In genomic region chr7:119604903-119605483, GRCm38 (mm10) we compare ENCODE assay signal across 25 mouse cellular contexts. TPM values are rescaled to one million over a fixed set of nuclear protein-coding genes. Genes with fewer than 3 reads are reported as not detected.
DNase-seq lines count a peak whose midpoint lies in the region; ATAC-seq lines count a peak whose summit lies in the region.
"Had no signal": no experiment of that assay in that cellular context is flagged by ENCODE, and none has a peak within 500 bp of the region (broad histone marks: within the 10 kb centered on the region; RNA-seq: fewer than 3 reads in every experiment).

No protein-coding gene starts in this region.

- H3K9me3 ChIP-seq in kidney, embryonic 14.5 days (ENCODE audit: control insufficient read depth, low read length), result no peaks in the 10 kb centered on the region
- no peaks in the 10 kb centered on the region for H3K9me3 ChIP-seq in midbrain, embryonic 15.5 days
- H3K9me3 ChIP-seq: embryonic facial prominence, embryonic 10.5 days; forebrain, embryonic 13.5 days; heart, embryonic 13.5 days had no signal

- no peaks in the 10 kb centered on the region for H3K27me3 ChIP-seq in kidney, embryonic 14.5 days (ENCODE audit: control insufficient read depth, insufficient read depth, low read length)
- no peaks in the 10 kb centered on the region for H3K27me3 ChIP-seq in midbrain, embryonic 15.5 days (replicated peaks)
- H3K27me3 ChIP-seq: forebrain, embryonic 13.5 days; heart, embryonic 13.5 days had no signal

- DNase-seq in kidney, adult 11 months, result peak; percentile 80
- DNase-seq in kidney, adult 18-20 months, result peak; percentile 41
- DNase-seq in kidney, postnatal 10 days, result peak; percentile 37
- no peak for DNase-seq in adrenal gland, postnatal 25 days
- DNase-seq in cerebellum, postnatal 14 days, result no peak
- no peak for DNase-seq in embryo, embryonic 11 days
- DNase-seq: adrenal gland, adult 8-10 months; cerebellum, adult 11 months; cerebellum, adult 8-10 months; cerebellum, postnatal 36 days; forebrain, postnatal 0 days; gastrocnemius, postnatal 14 days; heart, postnatal 36 days had no signal

- no peaks in the 10 kb centered on the region for H3K4me1 ChIP-seq in kidney, embryonic 14.5 days (ENCODE audit: control insufficient read depth, insufficient read depth, low read length)
- no peaks in the 10 kb centered on the region for H3K4me1 ChIP-seq in midbrain, embryonic 15.5 days
- H3K4me1 ChIP-seq: embryonic facial prominence, embryonic 10.5 days; forebrain, embryonic 13.5 days; heart, embryonic 13.5 days had no signal

- no peak overlapping the region for H3K9ac ChIP-seq in kidney, embryonic 14.5 days (ENCODE audit: low read depth, low read length)
- H3K9ac ChIP-seq in midbrain, embryonic 15.5 days, result no peak overlapping the region
- H3K9ac ChIP-seq: forebrain, embryonic 13.5 days; forebrain, postnatal 0 days; heart, embryonic 13.5 days had no signal

- 69% methylated on average over 2 of the region's 2 CpGs for WGBS in kidney, embryonic 14.5 days
- WGBS in midbrain, embryonic 15.5 days, result 90% methylated on average over 2 of the region's 2 CpGs

- no peak overlapping the region for H3K4me2 ChIP-seq in kidney, embryonic 14.5 days (replicated peaks; ENCODE audit: low read depth, low read length)
- no peak overlapping the region for H3K4me2 ChIP-seq in midbrain, embryonic 15.5 days
- H3K4me2 ChIP-seq: forebrain, embryonic 13.5 days; heart, embryonic 13.5 days had no signal

- no peaks in the 10 kb centered on the region for H3K36me3 ChIP-seq in kidney, embryonic 14.5 days (ENCODE audit: control insufficient read depth, insufficient read depth, low read length)
- no peaks in the 10 kb centered on the region for H3K36me3 ChIP-seq in midbrain, embryonic 15.5 days (replicated peaks)
- H3K36me3 ChIP-seq: embryonic facial prominence, embryonic 10.5 days; heart, embryonic 13.5 days had no signal

- H3K4me3 ChIP-seq in kidney, embryonic 14.5 days (ENCODE audit: low read length), result no peak overlapping the region
- H3K4me3 ChIP-seq in midbrain, embryonic 15.5 days, result no peak overlapping the region
- H3K4me3 ChIP-seq: embryonic facial prominence, embryonic 10.5 days; forebrain, embryonic 13.5 days; heart, embryonic 13.5 days had no signal

- ATAC-seq in kidney, embryonic 14.5 days (ENCODE audit: low FRiP score, low TSS enrichment), result peak; percentile 72; the same call in 1 of the 2 replicates
- ATAC-seq in midbrain, embryonic 15.5 days (replicated peaks), result no peak
- ATAC-seq: forebrain, embryonic 13.5 days; forebrain, postnatal 0 days had no signal

- no peak overlapping the region for H3K27ac ChIP-seq in kidney, embryonic 14.5 days (ENCODE audit: low read depth, low read length)
- no peak overlapping the region for H3K27ac ChIP-seq in midbrain, embryonic 15.5 days
- H3K27ac ChIP-seq: embryonic facial prominence, embryonic 10.5 days; forebrain, embryonic 13.5 days; heart, embryonic 13.5 days had no signal

RNA-seq across cellular contexts. Expression of gene Acsm1, which starts 1.8 kb away (rescaled TPM):
- polyA plus RNA-seq in kidney, embryonic 14.5 days (2014; fragmentation: Nextera tagmentation; extraction: Ambion mirVana), result 0.14 and 0.35 TPM in 2 replicates
- 0.19 TPM in 1 of 2 replicates, not detected in the other for polyA plus RNA-seq in midbrain, embryonic 15.5 days (2015; fragmentation: Nextera tagmentation; extraction: Ambion mirVana)
- total RNA-seq in adrenal gland, postnatal 25 days (2021), result 3.5 TPM in 1 of 2 replicates, not detected in the other
- total RNA-seq: adrenal gland, adult 8-10 months; ES-E14; forebrain, postnatal 0 days; gastrocnemius, postnatal 14 days; heart, adult 8-10 months; heart, postnatal 36 days had no signal
- polyA plus RNA-seq: brain, embryonic 14.5 days; embryonic facial prominence, embryonic 10.5 days; forebrain, embryonic 13.5 days; forebrain, postnatal 0 days; gonadal fat pad, adult 2 months; hindbrain, embryonic 11.5 days had no signal

RNA-seq across cellular contexts. Expression of gene Acsm2, which starts 50.9 kb away (rescaled TPM):
- 4.6 and 10.4 TPM in 2 replicates for polyA plus RNA-seq in kidney, embryonic 14.5 days (2014; fragmentation: Nextera tagmentation; extraction: Ambion mirVana)
- not detected in 2 replicates for polyA plus RNA-seq in midbrain, embryonic 15.5 days (2015; fragmentation: Nextera tagmentation; extraction: Ambion mirVana)
- total RNA-seq in adrenal gland, postnatal 25 days (2021), result not detected in 2 replicates
- total RNA-seq: adrenal gland, adult 8-10 months; ES-E14; gastrocnemius, postnatal 14 days; heart, adult 8-10 months; heart, postnatal 36 days had no signal
- polyA plus RNA-seq: brain, embryonic 14.5 days; embryonic facial prominence, embryonic 10.5 days; embryonic facial prominence, embryonic 14.5 days; forebrain, embryonic 13.5 days; forebrain, postnatal 0 days; heart, embryonic 13.5 days; heart, postnatal 0 days; hindbrain, embryonic 11.5 days had no signal

Comparison
In these comparisons a context has a peak if more than half of its experiments do, and no peak if none do; other contexts are left out.
1. DNase-seq: peak in kidney, adult 11 months (single experiment), kidney, adult 18-20 months (single experiment) and kidney, postnatal 10 days (single experiment); none in adrenal gland, postnatal 25 days (single experiment), cerebellum, postnatal 14 days (0 of 2) and embryo, embryonic 11 days (single experiment).